In the genomic region with DNA sequence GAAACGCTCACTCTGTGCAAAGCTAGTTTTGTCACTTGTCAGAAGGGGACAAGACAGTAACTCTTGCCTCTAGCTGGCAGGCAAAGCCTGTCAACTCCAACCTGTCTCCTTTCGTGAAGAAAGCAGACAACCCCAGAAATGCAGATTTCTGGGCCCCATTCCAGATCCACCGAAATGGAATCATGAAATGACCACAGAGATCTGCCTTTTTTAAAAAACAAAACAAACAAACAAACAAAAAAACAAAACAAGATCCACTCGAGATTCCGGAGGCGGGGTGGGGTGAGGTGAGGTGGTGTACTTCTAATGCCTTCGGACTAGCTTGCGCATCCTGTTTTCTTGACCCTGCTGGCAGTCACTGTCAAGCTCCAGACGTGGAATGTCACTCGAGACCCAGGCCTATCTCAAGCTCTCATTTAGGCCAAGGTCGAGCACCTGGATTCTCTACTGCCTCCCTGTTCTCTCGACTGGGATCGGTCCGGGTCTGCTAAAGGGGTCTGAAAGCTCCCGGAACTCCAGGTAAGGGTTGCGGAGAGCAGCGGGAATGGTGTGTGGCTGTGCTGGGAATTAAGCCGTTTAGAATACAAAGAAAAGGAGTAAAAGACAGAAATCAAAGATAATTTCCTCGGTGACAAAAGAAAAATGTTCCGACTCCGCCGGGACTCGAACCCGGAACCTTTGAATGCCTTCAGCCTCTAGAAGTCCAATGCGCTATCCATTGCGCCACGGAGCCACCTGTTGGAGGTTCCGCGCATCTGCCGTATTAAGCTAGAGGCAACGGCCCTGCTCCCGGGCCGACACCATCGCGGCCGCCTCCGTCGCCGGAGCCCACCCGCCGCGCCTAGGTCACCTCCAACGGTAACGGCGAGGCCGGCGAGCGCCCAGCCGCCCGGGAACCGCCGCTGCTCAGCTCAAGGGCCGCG, we compare ENCODE assay signal across 8 mouse cellular contexts. TPM values are rescaled to one million over a fixed set of nuclear protein-coding genes. Genes with fewer than 3 reads are reported as not detected.
A peak's percentile ranks its signal among the peaks of the same experiment; 100 is the strongest.
DNase-seq lines count a peak whose midpoint lies in the region; ATAC-seq and TF ChIP-seq lines count a peak whose summit lies in the region.

No protein-coding gene starts in this region.

- 7% methylated on average over 54 of the region's 54 CpGs for WGBS in forebrain, embryonic 14.5 days
- 9% methylated on average over 54 of the region's 54 CpGs for WGBS in liver, postnatal 0 days (ENCODE audit: insufficient replicate concordance)
- 7% methylated on average over 54 of the region's 54 CpGs for WGBS in neural tube, embryonic 13.5 days

- H3K36me3 ChIP-seq in forebrain, embryonic 14.5 days (ENCODE audit: control insufficient read depth, insufficient read depth, low read length) = no peaks in the 10 kb centered on the region
- H3K36me3 ChIP-seq in liver, postnatal 0 days (replicated peaks; ENCODE audit: insufficient read depth, low read length) = no peaks in the 10 kb centered on the region
- no peaks in the 10 kb centered on the region for H3K36me3 ChIP-seq in neural tube, embryonic 13.5 days
- H3K36me3 ChIP-seq in testis, adult 2 months (ENCODE audit: control insufficient read depth, insufficient read depth, low read length) = no peaks in the 10 kb centered on the region; the same call in 1 of the 2 replicates

- intact Hi-C loops in heart, postnatal 14 days (cut with DNase I) = loop anchor here (5.0 kb wide), 2 partner anchors 45 to 405 kb away; a partner anchor contains a TSS

- no peaks in the 10 kb centered on the region for H3K9me3 ChIP-seq in forebrain, embryonic 14.5 days (replicated peaks; ENCODE audit: control insufficient read depth, low read length)
- no peaks in the 10 kb centered on the region for H3K9me3 ChIP-seq in liver, postnatal 0 days (ENCODE audit: low read length)
- H3K9me3 ChIP-seq in neural tube, embryonic 13.5 days = no peaks in the 10 kb centered on the region

- peak overlapping the region; percentile 93 for H3K9ac ChIP-seq in forebrain, embryonic 14.5 days (ENCODE audit: low read length)
- H3K9ac ChIP-seq in liver, postnatal 0 days (replicated peaks) = peak overlapping the region; percentile 80
- peak overlapping the region; percentile 94 for H3K9ac ChIP-seq in neural tube, embryonic 13.5 days

- 0 out of 2 replicates have a peak, but pooled peaks have one; percentile 6 for TF ChIP-seq POLR2A in testis, adult 2 months (IDR thresholded peaks at IDR 0.05; ENCODE audit: control insufficient read depth, low read depth, low read length)

- TF ChIP-seq CTCF in liver, postnatal 0 days (IDR thresholded peaks at IDR 0.05; ENCODE audit: low read depth) = peak; percentile 49
- 0 out of 2 replicates have a peak, but pooled peaks have one; percentile 4 for TF ChIP-seq CTCF in testis, adult 2 months (IDR thresholded peaks at IDR 0.05; ENCODE audit: control insufficient read depth, insufficient read depth, insufficient replicate concordance, low read depth, low read length)

- TF ChIP-seq EP300 in liver, postnatal 0 days (IDR thresholded peaks at IDR 0.05; ENCODE audit: low read depth) = no peak

- DNase-seq in ES-CJ7 (ENCODE audit: low read depth, low spot score) = peak; percentile 81
- DNase-seq in cerebellum, adult 11 months = peak; percentile 92
- peak; percentile 92 for DNase-seq in forebrain, embryonic 14.5 days (ENCODE audit: low spot score)
- DNase-seq in heart, postnatal 14 days = peak; percentile 95 to 97
- DNase-seq in layer of hippocampus, adult 11-12 months (ENCODE audit: low spot score) = peak; percentile 94
- peak; percentile 96 for DNase-seq in liver, postnatal 0 days

- no peaks in the 10 kb centered on the region for H3K27me3 ChIP-seq in forebrain, embryonic 14.5 days (replicated peaks; ENCODE audit: control insufficient read depth, insufficient read depth, low read length)
- no peaks in the 10 kb centered on the region for H3K27me3 ChIP-seq in liver, postnatal 0 days (ENCODE audit: insufficient read depth, low read length)
- no peaks in the 10 kb centered on the region for H3K27me3 ChIP-seq in neural tube, embryonic 13.5 days
- no peaks in the 10 kb centered on the region for H3K27me3 ChIP-seq in testis, adult 2 months (ENCODE audit: control insufficient read depth, insufficient read depth, low read length)

- peak overlapping the region; percentile 99 for H3K27ac ChIP-seq in forebrain, embryonic 14.5 days (ENCODE audit: low read depth, low read length)
- peak overlapping the region; percentile 88 for H3K27ac ChIP-seq in liver, postnatal 0 days (ENCODE audit: low read depth)
- H3K27ac ChIP-seq in neural tube, embryonic 13.5 days (replicated peaks) = peak overlapping the region; percentile 100
- H3K27ac ChIP-seq in testis, adult 2 months (ENCODE audit: control insufficient read depth, insufficient read depth, low read depth, low read length) = peak overlapping the region; percentile 97

- ATAC-seq in forebrain, embryonic 14.5 days = peak; percentile 59
- peak; percentile 85 for ATAC-seq in liver, postnatal 0 days
- ATAC-seq in neural tube, embryonic 13.5 days (ENCODE audit: low read depth) = peak; percentile 55

- peaks cover 21% of the 10 kb centered on the region for H3K4me1 ChIP-seq in forebrain, embryonic 14.5 days (ENCODE audit: control insufficient read depth, insufficient read depth, low read length)
- peaks cover 18% of the 10 kb centered on the region for H3K4me1 ChIP-seq in liver, postnatal 0 days (ENCODE audit: insufficient read depth)
- peaks cover 59% of the 10 kb centered on the region for H3K4me1 ChIP-seq in neural tube, embryonic 13.5 days (replicated peaks)
- peaks cover 14% of the 10 kb centered on the region for H3K4me1 ChIP-seq in testis, adult 2 months (ENCODE audit: control insufficient read depth, insufficient read depth, low read length)

- H3K4me2 ChIP-seq in forebrain, embryonic 14.5 days (ENCODE audit: low read length) = peak overlapping the region; percentile 75
- H3K4me2 ChIP-seq in liver, postnatal 0 days (ENCODE audit: low read depth, low read length) = peak overlapping the region; percentile 100
- peak overlapping the region; percentile 84 for H3K4me2 ChIP-seq in neural tube, embryonic 13.5 days

- peak overlapping the region; percentile 82 for H3K4me3 ChIP-seq in forebrain, embryonic 14.5 days (ENCODE audit: low read depth, low read length)
- peak overlapping the region; percentile 92 for H3K4me3 ChIP-seq in liver, postnatal 0 days (ENCODE audit: low read depth, low read length)
- H3K4me3 ChIP-seq in neural tube, embryonic 13.5 days = peak overlapping the region; percentile 84
- H3K4me3 ChIP-seq in testis, adult 2 months (ENCODE audit: control insufficient read depth, low read depth, low read length) = peak overlapping the region; percentile 93

RNA-seq across cellular contexts. Expression of a gene that starts 1.4 kb away (rescaled TPM):
- polyA plus RNA-seq in forebrain, embryonic 14.5 days (2014; fragmentation: Nextera tagmentation; extraction: Ambion mirVana) = 4.2 and 6.8 TPM in 2 replicates
- total RNA-seq in heart, postnatal 14 days (2021) = 1 to 10 TPM; 8.0 to 9.0 TPM
- polyA plus RNA-seq in liver, postnatal 0 days (2015; fragmentation: Nextera tagmentation; extraction: Ambion mirVana) = 11.2 and 12.6 TPM in 2 replicates
- 9.1 and 9.4 TPM in 2 replicates for polyA plus RNA-seq in neural tube, embryonic 13.5 days (2015; fragmentation: Nextera tagmentation; extraction: Ambion mirVana)
- 11.2 and 12.5 TPM in 2 replicates for polyA plus RNA-seq in testis, adult 2 months (2012; rRNA removed)

RNA-seq across cellular contexts. Expression of a gene that starts 18.4 kb away (rescaled TPM):
- 60.5 and 61.0 TPM in 2 replicates for polyA plus RNA-seq in forebrain, embryonic 14.5 days (2014; fragmentation: Nextera tagmentation; extraction: Ambion mirVana)
- 10 to 100 TPM; 23.9 to 24.1 TPM for total RNA-seq in heart, postnatal 14 days (2021)
- 23.8 and 25.3 TPM in 2 replicates for polyA plus RNA-seq in liver, postnatal 0 days (2015; fragmentation: Nextera tagmentation; extraction: Ambion mirVana)
- 56.6 and 61.0 TPM in 2 replicates for polyA plus RNA-seq in neural tube, embryonic 13.5 days (2015; fragmentation: Nextera tagmentation; extraction: Ambion mirVana)
- 13.1 and 14.2 TPM in 2 replicates for polyA plus RNA-seq in testis, adult 2 months (2012; rRNA removed)

RNA-seq across cellular contexts. Expression of a gene that starts 47.2 kb away (rescaled TPM):
- polyA plus RNA-seq in forebrain, embryonic 14.5 days (2014; fragmentation: Nextera tagmentation; extraction: Ambion mirVana) = 34.7 and 36.7 TPM in 2 replicates
- 10 to 100 TPM; 57.2 to 61.6 TPM for total RNA-seq in heart, postnatal 14 days (2021)
- polyA plus RNA-seq in liver, postnatal 0 days (2015; fragmentation: Nextera tagmentation; extraction: Ambion mirVana) = 391 and 407 TPM in 2 replicates
- 41.2 and 48.4 TPM in 2 replicates for polyA plus RNA-seq in neural tube, embryonic 13.5 days (2015; fragmentation: Nextera tagmentation; extraction: Ambion mirVana)
- 31.7 and 32.7 TPM in 2 replicates for polyA plus RNA-seq in testis, adult 2 months (2012; rRNA removed)

Comparison
In these comparisons a context has a peak if more than half of its experiments do, and no peak if none do; other contexts are left out.
1. Peak in every context shown above with its lines: DNase-seq, ATAC-seq, H3K4me3 ChIP-seq and H3K27ac ChIP-seq.